Mouse (Mus musculus): ENCODE data around the gene Doc2a.

- no peak for TF ChIP-seq CTCF (IDR thresholded peaks at IDR 0.05)
- no peak for TF ChIP-seq EP300 (IDR thresholded peaks at IDR 0.05)
Observed at GRCm38 (mm10) chr7:126869780-126870519, 22.7 kb downstream of the Doc2a start.
